Mouse (Mus musculus): ENCODE measurements at regions not wholly inside any gene's neighbourhood (a gene's known extent, or its start where the extent isn't known, plus 50 kb on each side); places are given as distances from the start of the nearest gene placed in this dataset.

DNA sequence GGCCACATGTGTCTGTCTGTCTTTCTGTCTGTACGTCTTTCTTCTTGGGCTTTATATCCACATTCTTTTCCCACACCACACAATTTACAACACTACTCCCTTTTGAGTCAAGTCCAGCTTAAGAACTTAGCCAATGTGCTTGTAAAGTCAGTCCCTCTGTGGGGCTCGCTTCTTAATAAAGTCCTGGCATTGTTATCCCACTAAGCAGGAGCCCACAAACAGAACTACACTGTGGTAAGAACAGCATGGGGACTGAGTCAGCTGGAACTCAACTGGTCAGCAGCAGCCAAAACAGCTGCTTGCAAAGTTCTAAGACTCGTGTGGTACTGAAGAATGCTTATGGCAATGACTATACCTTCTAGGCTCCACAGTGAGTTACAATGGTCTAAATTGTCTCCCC lies 193.5 kb upstream of the Cxcl12 start:
- Histone ChIP-seq H3K36me3 (ENCODE audit: control insufficient read depth, insufficient read depth, low read length, poor library complexity, severe bottlenecking) (no peaks in the 10 kb centered on the region), H3K9ac (ENCODE audit: low read depth, poor library complexity, severe bottlenecking) (no peak overlapping the region), H3K27ac (ENCODE audit: insufficient read depth, low read length) (no peak overlapping the region), H3K4me1 (ENCODE audit: control insufficient read depth, insufficient read depth, low read length) (no peaks in the 10 kb centered on the region), H3K9me3 (replicated peaks; ENCODE audit: control insufficient read depth, insufficient read depth, low read length, poor library complexity, severe bottlenecking) (no peaks in the 10 kb centered on the region), H3K27me3 (ENCODE audit: control insufficient read depth, insufficient read depth, low read length, poor library complexity, severe bottlenecking) (no peaks in the 10 kb centered on the region), H3K4me3 (ENCODE audit: low read depth, low read length) (no peak overlapping the region)
- TF ChIP-seq EP300 (IDR thresholded peaks at IDR 0.05; ENCODE audit: insufficient read depth, low read depth, low read length) (no peak), POLR2A (IDR thresholded peaks at IDR 0.05; ENCODE audit: insufficient read depth, low read length) (no peak), CTCF (IDR thresholded peaks at IDR 0.05; ENCODE audit: low read depth, low read length) (no peak)

- TF ChIP-seq CTCF (IDR thresholded peaks at IDR 0.05; ENCODE audit: low read depth, low read length) (no peak), POLR2A (IDR thresholded peaks at IDR 0.05; ENCODE audit: insufficient read depth, low read length) (no peak), EP300 (IDR thresholded peaks at IDR 0.05; ENCODE audit: insufficient read depth, low read depth, low read length) (no peak)
- no peak overlapping the region for H3K27ac ChIP-seq (ENCODE audit: insufficient read depth, low read length)
- no peaks in the 10 kb centered on the region for H3K9me3 ChIP-seq (replicated peaks; ENCODE audit: control insufficient read depth, insufficient read depth, low read length, poor library complexity, severe bottlenecking)
- H3K4me3 ChIP-seq (ENCODE audit: low read depth, low read length), result no peak overlapping the region
- H3K27me3 ChIP-seq (ENCODE audit: control insufficient read depth, insufficient read depth, low read length, poor library complexity, severe bottlenecking), result no peaks in the 10 kb centered on the region
- no peak overlapping the region for H3K9ac ChIP-seq (ENCODE audit: low read depth, poor library complexity, severe bottlenecking)
- H3K36me3 ChIP-seq (ENCODE audit: control insufficient read depth, insufficient read depth, low read length, poor library complexity, severe bottlenecking), result no peaks in the 10 kb centered on the region
- no peaks in the 10 kb centered on the region for H3K4me1 ChIP-seq (ENCODE audit: control insufficient read depth, insufficient read depth, low read length)
Measured at GRCm38 (mm10) chr6:116980349-116980995, 187.9 kb upstream of the Cxcl12 start.

- Histone ChIP-seq H3K27me3 (ENCODE audit: control insufficient read depth, insufficient read depth, low read length, poor library complexity, severe bottlenecking) (no peaks in the 10 kb centered on the region), H3K9me3 (replicated peaks; ENCODE audit: control insufficient read depth, insufficient read depth, low read length, poor library complexity, severe bottlenecking) (no peaks in the 10 kb centered on the region), H3K4me3 (ENCODE audit: low read depth, low read length) (no peak overlapping the region), H3K36me3 (ENCODE audit: control insufficient read depth, insufficient read depth, low read length, poor library complexity, severe bottlenecking) (no peaks in the 10 kb centered on the region), H3K9ac (ENCODE audit: low read depth, poor library complexity, severe bottlenecking) (no peak overlapping the region), H3K4me1 (ENCODE audit: control insufficient read depth, insufficient read depth, low read length) (no peaks in the 10 kb centered on the region), H3K27ac (ENCODE audit: insufficient read depth, low read length) (no peak overlapping the region)
- TF ChIP-seq POLR2A (IDR thresholded peaks at IDR 0.05; ENCODE audit: insufficient read depth, low read length) (no peak), CTCF (IDR thresholded peaks at IDR 0.05; ENCODE audit: low read depth, low read length) (no peak), EP300 (IDR thresholded peaks at IDR 0.05; ENCODE audit: insufficient read depth, low read depth, low read length) (no peak)
Measured at GRCm38 (mm10) chr6:116985147-116985737, 183.1 kb upstream of the Cxcl12 start.

DNA sequence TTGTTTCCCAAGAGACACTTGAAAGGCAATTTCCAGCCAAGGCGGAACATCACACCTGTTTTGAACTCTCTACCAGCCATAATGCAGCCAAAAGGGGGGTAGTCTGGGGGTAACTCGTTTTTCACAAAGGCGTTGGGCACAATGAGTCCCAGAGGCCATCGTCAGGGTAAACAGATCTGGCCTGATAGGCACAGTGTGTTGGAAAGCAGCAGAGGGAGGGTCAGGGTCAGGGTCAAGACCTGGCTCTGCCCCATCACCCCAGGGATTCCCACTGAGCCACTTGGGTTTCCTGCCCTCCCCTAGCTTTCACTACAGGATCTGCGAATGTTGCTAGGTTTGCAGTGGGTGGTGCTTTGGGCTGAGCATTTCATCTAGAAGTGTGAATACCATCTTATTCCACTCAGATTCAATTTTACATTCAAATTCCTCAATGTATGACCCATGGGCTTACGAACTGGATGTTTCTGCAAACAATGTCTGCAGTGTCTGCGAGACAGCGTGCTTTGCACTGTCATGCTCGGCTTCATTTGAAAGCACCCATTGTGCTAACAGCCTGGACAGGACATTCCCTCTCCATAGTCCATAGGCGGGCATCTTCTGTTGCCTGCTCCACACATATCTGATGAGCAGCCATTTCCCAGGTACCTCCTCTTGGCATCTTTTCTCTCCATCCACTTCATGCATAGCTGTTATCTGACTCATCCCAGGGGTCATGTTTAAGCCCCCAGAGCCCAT lies 181.9 kb upstream of the Cxcl12 start:
- H3K27ac ChIP-seq (ENCODE audit: insufficient read depth, low read length), result no peak overlapping the region
- H3K9ac ChIP-seq (ENCODE audit: low read depth, poor library complexity, severe bottlenecking), result no peak overlapping the region
- no peak for TF ChIP-seq CTCF (IDR thresholded peaks at IDR 0.05; ENCODE audit: low read depth, low read length)
- no peak for TF ChIP-seq EP300 (IDR thresholded peaks at IDR 0.05; ENCODE audit: insufficient read depth, low read depth, low read length)
- TF ChIP-seq POLR2A (IDR thresholded peaks at IDR 0.05; ENCODE audit: insufficient read depth, low read length), result no peak
- H3K36me3 ChIP-seq (ENCODE audit: control insufficient read depth, insufficient read depth, low read length, poor library complexity, severe bottlenecking), result no peaks in the 10 kb centered on the region
- H3K4me1 ChIP-seq (ENCODE audit: control insufficient read depth, insufficient read depth, low read length), result no peaks in the 10 kb centered on the region
- no peak overlapping the region for H3K4me3 ChIP-seq (ENCODE audit: low read depth, low read length)
- no peaks in the 10 kb centered on the region for H3K27me3 ChIP-seq (ENCODE audit: control insufficient read depth, insufficient read depth, low read length, poor library complexity, severe bottlenecking)
- no peaks in the 10 kb centered on the region for H3K9me3 ChIP-seq (replicated peaks; ENCODE audit: control insufficient read depth, insufficient read depth, low read length, poor library complexity, severe bottlenecking)

DNA sequence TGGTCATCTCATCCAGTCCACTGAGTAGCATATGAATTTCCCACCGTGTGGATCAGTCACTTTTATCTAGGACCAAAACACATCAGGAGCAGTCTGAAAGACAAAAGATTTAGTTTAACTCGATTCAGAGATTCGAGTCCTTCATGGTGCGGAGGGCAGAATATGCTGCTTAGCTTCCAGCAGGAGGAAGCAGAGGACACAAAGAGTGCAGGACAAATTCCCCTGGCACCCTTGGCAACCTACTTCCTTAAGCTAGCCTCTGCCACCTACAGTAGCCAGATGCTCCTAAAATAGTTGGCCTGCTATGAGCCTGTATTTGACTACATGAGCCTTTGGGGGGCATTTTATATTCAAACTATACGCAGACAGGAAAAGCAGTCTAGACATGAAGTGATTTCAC lies 181.1 kb upstream of the Cxcl12 start:
- Histone ChIP-seq H3K9me3 (replicated peaks; ENCODE audit: control insufficient read depth, insufficient read depth, low read length, poor library complexity, severe bottlenecking) (no peaks in the 10 kb centered on the region), H3K27me3 (ENCODE audit: control insufficient read depth, insufficient read depth, low read length, poor library complexity, severe bottlenecking) (no peaks in the 10 kb centered on the region), H3K36me3 (ENCODE audit: control insufficient read depth, insufficient read depth, low read length, poor library complexity, severe bottlenecking) (no peaks in the 10 kb centered on the region), H3K27ac (ENCODE audit: insufficient read depth, low read length) (no peak overlapping the region), H3K4me1 (ENCODE audit: control insufficient read depth, insufficient read depth, low read length) (no peaks in the 10 kb centered on the region), H3K9ac (ENCODE audit: low read depth, poor library complexity, severe bottlenecking) (no peak overlapping the region), H3K4me3 (ENCODE audit: low read depth, low read length) (no peak overlapping the region)
- TF ChIP-seq POLR2A (IDR thresholded peaks at IDR 0.05; ENCODE audit: insufficient read depth, low read length) (no peak), CTCF (IDR thresholded peaks at IDR 0.05; ENCODE audit: low read depth, low read length) (no peak), EP300 (IDR thresholded peaks at IDR 0.05; ENCODE audit: insufficient read depth, low read depth, low read length) (no peak)

All from ES-Bruce4 (cell line).